Mouse (Mus musculus) heart, adult 18-20 months (tissue): ENCODE results near the gene Arl5a. TPM values are rescaled to one million over a fixed set of nuclear protein-coding genes. Genes with fewer than 3 reads are reported as not detected.

Experiments
- DNase-seq, 2 experiments: peaks; one replicate each; pipeline ENCODE4 v3.0.0; 2021 to 2022; ENCODE audit warnings: mixed read lengths in 1 of 2
- total RNA-seq, 2 experiments: library from RNA; stranded (reverse); gene quantifications; 2 replicates each; pipeline ENCODE4 v1.2.3; 2021

Arl5a gene
- total RNA-seq, 2 experiments from 2014 or later = 35.8 to 35.9 TPM

DNA sequence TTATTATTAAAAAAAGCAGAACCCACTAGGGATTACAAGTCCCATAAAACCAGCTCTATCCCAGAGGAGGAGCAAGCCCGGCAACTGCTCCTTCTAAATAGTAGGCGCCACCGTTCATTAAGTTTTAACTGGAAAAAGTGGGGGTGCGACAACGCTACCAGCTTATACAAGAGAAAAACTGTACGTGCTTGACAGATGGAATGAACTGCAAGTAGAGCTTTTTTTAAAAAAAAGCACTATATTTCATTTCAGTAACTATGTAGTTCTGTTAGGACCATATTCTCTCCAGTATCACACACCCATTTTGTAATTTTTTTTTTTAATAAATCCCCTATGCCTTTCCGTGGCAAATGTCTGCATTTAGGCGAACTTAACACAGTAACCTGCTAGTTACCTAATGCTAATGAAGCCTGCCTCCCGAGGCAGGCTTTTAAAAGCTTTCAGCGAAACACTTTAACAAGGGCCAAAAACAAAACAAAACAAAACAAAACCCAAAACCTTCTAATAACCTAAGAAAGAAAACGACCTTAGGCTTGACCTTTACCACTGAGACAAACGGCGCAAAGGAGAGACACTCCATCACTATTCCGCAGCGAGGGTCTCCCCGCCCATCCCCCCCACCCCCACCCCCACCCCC lies 972 bp downstream of the Arl5a start:
- no peak for DNase-seq

DNA sequence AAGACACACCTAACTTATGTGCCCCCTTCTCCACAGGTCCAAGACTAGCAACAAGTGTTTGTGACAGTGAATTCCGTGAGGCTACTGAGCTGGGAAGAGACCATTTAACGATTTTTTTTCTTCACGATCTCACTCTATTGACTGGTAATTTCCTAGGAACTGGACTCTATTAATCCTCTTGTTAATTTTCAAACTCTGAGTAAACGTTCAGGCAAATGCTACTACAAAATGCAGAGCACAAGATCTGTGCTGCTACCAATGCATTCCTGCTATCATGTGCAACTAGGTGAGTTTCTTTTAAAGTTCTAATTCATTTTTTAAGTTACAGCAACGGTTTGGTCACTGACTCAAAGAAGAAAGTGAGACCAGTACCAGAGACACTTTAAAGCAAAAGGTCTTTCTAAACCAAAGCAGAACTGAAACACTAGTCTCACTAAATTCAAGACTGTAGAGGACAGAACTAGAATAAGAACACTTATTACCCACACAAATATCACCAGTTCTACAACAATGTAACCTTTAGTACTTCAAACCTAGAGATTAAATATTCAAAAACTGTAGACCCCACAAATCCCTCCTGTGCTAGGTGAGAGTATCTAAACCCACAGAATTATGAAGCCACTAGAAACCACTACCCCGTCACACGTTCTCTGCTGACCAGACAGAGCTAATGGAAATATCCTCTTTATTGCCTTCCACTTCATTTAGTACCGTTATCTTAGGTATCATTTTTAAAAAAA lies 1.7 kb downstream of the Arl5a start:
- no peak for DNase-seq

DNA sequence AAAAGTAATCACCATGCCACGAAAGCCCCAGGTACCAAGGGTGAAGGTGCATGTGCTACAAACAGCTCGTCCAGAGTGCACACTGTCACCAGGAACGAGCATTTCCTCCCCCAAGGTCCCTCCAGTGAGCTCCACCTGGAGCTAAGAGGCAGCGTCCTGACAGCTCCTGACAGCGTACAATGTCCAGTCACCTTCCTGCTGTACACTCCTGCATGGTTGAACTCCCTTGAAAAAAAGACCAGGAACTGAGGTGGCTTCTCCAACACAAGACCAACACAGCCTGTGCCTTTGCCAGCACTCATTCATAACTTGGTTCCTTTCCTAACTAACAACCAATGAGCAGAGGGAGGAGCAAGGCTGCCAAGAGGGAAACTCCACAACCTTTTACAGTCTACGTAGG lies 3.5 kb downstream of the Arl5a start:
- DNase-seq = no peak

DNA sequence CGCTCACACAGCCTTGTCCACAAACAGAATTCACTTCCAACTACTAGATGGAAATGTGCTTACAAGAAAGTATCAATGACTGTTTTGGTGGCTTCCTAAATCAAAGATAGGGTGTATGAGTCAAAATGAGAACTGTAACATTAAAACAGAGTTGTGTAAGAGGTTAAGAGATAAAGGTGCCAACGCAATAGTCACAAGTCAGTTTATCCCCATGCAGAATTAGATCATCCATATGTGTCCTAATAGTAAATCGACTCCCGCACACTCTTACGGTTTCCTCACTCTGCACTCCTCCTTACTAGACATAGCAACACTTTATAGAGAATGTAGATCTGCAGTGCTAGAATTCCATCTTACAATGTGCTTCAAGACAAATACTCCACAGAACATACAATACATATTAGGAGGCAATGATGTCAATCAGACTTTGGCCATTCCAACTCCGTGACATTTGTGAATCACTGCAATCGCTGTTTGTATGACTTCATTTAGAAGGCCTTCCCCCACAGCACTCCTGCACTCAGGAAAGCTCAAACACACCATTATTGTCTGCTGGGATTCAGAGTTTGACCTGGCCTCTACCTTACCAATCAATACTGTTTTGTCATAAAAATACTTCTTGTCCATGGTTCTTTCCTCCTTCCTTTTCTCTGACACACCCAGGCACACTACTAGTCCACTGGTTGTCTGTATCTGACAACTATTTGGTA lies 4.5 kb downstream of the Arl5a start:
- DNase-seq = no peak

DNA sequence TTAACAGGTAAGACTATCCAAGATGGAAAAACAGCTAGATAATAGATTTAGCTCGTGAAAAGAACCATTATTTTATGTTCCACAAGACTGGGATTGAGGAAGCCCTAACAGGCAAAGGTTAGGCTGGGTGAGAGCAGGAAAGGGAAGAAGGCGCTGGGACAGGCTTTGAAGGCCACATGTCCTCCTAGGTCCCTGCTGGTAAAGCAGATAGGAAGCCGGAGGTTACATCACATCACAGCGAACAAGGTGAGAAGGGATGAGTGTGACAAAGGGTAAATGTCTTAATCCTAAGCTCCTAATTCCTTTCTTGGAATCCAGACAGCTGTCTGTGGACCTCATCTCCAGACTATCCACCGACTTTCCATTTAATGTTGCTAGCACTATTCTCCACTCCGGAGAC lies 5.4 kb downstream of the Arl5a start:
- no peak for DNase-seq

DNA sequence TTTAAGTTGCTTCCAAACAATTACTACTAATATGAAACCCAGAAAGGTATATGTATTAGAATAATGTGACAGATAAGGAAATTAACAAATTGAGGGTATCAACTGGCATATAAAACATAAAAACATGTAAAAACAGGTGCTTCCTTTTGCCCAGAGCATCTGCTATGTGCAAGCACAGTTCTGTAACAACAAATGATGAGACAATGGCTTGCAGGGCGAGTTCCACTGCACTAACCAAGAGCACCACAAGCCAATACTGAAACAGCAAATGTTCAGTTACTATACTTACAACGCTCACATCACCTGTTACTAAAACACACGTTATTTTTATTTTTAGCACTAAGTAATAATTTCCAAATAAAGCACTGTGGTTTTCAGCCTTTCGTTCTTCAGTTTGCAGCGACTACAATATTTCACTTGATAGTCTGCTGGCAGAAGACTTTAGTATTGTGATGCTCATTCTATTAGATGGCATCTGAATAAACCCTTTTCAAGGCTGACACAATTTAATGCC lies 12.1 kb downstream of the Arl5a start:
- DNase-seq = no peak

DNA sequence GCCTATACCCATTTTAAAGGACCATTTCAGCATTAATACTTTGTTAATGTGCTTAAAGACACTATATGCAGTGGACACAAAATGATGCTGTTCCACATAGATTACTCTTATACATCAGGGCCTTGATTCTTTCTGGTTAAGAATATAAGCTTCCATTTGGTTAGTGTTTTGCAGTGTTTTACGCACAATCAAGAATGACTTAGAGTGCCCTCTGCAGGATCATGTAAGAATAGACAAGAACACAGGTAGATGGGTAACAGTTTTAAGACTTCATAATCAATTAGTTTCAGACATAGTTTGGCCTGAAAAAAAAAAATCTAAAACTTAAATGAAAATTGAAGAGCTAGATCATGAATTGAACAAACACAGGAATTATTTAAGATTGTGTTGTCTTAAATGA lies 18.2 kb downstream of the Arl5a start:
- no peak for DNase-seq

DNA sequence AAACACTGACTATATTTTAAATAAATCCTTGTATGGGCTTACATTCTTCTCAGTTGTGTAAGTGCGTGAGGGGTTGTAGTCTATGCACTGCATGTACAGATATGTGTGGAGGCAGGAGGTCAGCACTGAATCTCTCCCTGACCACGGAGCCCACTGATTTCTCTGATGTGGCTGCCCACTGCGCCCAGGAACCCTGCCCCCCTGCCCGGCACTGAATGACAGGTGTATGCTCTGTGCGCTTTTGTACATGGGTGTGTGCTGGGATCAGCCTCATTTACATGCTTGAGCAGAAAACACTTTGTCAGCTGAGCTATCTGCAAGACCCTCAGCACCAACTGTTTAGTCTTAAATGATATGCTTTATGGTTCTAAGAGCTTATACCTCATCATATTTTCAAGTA lies 19.5 kb downstream of the Arl5a start:
- DNase-seq = no peak

DNA sequence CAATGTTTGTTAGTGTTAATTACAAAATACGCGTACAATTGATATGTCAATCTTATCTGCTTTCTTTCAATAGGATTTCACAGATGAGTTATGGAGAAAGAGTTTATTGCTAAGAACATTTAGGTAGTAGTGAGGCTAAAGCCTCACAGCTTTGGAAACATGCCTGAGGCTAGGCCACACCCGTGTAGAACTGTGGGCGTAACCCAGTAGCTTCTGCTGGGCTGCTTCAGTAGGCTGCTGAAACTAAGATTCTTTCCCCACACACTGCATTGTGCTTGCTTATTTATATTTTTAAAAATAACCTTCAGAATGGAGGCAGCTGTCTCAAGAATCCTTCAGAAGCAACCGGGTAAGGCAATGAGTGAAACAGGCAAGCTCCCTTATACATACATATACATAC lies 30.2 kb downstream of the Arl5a start:
- DNase-seq = no peak

DNA sequence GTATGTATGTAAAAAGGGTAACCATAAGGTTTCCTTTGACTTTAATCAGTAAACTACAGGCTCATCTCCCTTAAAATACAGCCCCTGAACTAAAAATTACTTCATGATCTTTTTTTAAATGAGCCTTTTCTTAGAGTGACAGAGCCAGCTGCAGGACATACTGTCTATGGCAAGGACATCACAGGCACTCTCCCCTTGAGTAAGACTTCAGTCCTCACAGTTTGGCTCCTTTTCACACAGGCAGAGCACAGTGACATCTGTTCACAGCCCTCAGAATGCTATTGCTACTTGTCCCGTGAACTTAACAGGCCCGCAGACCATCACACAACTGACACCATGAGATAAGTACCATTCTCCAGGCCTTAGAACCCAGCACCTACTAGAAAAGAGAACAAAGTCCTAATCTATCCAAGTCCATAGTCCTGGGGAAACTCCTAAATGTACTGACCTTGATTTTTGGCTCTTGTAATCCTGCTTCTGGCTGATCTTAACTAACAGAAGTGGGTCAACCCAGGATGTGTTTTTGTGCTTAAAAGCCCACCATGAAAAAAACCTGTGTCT lies 34.2 kb downstream of the Arl5a start:
- DNase-seq = no peak

DNA sequence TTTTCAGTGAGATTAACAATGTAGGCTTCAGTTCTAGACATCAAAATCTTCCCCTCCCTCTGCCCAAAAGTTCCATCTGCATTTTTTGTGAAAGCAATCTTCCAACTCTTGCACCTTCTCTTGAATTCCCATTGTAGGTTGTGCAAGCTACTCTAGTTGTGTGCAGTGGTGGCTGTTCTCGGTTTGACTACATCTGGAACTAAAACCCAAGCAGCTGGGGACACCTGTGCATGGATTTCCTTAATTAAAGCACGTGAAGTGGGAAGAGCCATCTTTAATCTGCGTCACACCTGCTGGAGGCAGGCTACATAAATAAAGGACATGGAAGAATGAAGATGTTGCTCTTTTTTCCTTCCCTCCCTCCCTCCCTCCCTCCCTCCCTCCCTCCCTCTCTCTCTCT lies 34.7 kb downstream of the Arl5a start:
- DNase-seq = no peak

DNA sequence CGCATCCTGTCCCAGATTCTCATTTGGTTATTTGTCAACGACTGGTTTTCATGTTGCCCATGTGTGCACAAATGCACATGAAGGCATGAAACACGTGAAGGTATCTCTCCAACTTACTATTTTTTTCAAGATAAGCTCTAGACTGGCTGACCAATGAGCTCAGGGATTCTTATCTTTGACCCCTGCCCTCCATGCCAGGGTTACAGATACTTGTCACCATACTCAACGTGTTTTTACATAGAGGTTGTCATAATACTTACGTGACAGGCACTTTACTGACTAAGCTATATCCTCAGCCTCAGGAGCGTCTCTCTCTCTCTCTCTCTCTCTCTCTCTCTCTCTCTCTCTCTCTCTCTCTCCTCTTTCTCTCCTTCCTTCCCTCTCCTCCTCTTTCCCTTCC lies 38.2 kb downstream of the Arl5a start:
- DNase-seq = no peak

DNA sequence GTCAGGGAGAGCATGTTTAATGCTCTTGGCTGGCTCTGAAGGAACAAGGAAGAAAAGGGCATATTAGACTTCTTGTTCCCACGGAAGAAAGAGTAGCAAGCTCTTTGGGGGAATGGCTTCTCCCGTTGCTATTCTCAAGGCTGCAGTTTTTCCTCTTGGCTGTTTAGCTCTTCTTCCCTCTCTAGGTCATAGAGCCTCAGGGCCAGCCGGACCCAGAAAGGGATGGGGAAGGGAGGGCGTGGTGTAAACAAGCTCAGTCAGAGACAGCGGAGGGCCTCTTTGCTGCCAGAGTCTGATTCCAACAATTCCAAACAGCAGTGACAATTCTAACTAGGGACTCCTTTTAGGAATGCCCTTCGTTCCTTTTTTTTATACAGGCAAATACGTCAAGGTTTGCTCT lies 38.7 kb downstream of the Arl5a start:
- DNase-seq = peak; percentile 18 to 29

DNA sequence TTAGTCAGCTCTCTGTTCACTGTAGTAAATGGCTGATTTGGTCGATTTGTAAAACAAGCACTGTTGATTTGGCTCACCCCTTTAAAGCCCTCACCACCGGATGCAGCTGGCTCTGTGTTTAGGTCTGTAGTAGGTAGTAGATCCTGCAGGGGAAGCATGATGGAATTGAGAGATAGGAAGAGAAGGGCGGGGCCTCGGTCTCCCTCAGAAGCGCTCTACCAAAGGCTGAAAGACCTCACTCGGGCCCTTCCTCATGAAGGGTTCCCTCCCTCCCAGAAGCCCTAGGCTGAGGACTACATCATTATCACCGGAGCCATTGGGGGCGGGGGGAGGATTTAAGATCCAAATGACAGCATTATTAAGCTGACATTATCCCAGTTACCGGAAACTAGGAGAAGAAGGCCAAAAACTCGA lies 45.8 kb downstream of the Arl5a start:
- DNase-seq = no peak

DNA sequence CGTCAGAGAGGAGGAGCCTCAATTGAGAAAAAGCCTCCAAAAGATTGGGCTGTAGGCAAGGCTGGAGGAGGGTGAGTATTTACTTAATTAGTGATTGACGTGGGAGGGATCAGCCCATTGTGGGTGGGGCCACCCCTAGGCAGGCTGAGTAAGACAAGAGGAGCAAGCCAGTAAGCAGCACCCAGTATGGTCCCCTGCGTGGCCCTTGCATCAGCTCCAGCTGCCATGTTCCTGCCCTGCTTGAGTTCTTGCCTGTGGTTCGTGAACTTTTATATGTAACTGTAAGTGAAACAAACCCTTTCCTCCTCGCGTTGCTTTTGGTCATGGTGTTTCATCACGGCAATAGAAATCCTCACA lies 46.3 kb downstream of the Arl5a start, which contains the start of gene Neb:
Neb (minus strand) TSS at position 27 of the 357 bp plus-strand sequence.
- peak; percentile 30 to 39 for DNase-seq

DNA sequence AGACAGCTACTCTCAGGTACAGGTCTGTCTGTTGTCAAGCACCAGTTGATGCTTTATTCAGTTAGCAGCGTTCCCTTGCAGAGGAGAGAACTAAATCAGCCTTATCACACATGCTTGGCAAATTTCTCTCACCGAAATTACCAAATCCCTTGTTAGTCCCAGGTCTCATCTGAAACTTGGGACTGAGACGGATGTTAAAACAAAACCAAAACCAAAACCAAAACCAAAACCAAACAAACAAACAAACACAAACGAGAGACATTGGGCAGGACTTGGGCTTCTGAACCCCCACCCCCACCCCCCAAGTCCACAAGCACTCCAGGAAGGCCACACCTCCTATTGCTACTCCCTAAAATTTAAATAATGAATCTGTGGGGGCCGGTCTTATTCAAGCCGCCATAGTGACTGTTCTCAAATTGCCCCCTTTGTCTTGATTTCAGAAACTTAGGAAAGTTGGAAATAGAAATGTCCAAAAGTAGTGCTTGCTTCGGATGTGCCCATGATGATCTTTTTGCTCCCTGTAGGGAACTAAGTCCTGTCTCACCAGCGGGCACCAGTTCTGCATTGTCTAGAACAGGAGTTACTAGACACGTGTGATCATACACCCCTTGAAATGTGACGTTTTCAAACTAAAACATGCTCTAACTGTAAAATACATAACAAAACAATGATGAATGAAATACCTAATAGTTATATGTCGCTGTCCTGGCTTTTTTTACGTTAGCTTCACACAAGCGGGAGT lies 46.8 kb downstream of the Arl5a start:
- no peak for DNase-seq

DNA sequence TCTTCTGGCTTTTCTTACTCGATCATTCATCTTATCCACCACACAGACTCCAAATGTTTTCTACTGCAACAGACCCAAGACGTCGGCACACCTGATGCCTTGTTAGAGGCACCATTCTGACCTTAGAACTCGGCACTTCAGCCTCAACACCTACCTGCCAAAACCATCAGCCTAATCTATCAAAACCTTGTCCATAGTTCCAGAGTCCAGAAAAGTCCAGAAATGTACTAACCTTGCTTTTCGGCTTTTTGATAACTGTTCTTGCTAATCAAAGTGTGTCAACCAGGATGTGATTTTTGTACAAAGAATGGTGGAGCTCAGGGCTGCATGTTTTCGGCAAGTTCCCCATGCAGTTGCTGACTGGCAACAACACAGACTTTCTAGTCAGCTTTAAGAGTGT lies 50.0 kb downstream of the Arl5a start:
- DNase-seq = no peak

DNA sequence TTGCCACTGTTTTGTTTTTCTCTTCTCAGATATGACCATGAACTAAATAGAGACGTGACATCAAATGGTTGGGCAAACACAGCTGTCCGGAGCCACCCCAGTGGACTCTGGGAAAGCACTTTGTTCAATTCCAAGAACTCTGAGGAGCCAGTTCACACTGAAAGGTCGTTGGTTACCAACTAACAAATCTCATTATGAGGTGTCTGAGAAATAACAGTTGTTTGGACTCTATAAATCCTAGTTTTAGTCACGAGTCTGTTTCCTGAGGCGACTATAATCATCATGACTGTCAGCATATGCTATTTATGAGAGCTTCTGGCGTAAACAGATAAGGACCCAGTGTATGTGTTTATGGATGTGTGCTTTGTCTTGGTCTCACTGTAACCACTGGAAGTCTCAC lies 52.2 kb downstream of the Arl5a start:
- no peak for DNase-seq

DNA sequence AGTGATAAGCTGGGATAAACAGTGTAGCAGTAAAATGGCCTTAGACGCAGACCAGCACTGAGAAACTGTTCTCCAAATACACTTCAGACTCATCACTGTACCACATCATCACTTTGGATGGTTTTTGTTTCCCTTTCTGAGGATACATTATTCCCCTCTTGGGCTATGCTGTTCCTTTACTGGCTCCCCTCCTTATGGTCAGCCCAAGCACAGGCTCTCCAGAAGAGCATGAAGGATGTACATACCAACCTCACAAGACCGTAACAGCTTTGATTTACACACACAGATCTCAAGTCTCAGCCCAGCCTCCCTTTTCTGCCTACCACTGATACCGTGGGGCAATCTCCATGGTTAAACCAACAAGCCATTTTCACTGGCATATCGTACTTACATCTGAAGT lies 52.6 kb downstream of the Arl5a start:
- DNase-seq = no peak

DNA sequence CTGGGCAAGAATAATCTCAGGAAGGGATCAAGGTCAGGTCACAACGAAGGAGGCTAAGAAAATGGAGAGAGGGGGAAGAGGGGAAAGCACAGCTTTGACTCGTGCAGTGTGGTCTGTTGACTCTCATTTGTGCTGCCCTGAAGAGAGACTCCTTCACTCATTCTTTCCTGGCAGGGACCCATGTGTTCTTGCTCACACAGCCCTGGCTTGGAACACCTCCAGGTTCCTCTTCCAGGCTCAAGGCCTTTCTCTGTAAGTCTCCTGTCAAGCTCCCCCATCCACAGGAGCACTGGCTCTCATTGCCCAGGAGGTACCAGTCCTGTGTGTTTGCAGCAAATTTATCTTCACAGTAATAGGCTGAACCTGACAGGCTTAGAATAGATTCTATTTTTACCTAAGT lies 53.6 kb downstream of the Arl5a start:
- DNase-seq = peak; percentile 70 to 71

DNA sequence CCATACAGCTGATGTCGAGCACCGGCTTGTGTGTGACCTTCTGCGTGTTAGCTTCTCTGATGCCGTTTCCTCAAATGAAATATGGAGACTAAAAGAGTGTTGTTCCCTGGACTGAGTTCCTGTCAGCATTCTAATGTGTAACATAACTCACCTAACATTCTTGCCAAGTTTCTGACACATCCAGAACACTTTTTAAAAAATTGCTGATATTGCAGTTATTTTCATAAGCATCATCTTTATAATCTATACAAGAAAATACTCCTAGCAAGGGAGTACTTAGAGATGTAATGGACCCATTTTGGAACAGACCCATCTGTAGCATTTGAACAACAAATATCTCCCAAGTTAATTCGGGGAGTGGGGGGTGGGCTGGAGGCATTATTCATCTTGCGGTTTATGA lies 55.1 kb downstream of the Arl5a start:
- DNase-seq = no peak

DNA sequence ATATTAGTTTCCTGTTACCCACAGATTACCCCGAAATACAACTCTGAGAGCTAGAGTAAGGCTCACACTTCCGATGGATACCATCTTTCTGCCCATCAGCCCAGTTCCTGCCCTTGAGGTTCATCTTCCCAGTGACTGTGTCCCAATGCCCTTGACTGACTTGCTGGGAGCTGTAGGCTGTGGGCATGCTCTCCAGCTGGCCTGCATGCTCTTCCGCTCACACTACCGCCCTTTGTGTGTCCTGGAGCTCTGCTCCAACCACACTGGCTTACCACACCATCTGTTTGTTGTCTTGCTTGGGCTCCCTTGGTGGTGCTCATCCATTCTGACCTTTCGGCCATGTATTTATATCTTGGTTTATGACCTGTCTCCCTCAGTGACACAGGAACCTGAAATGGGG lies 57.0 kb downstream of the Arl5a start:
- DNase-seq = no peak
